Mouse (Mus musculus) forebrain, embryonic 13.5 days (tissue): Measurements from ENCODE around the gene Las1l. TPM values are rescaled to one million over a fixed set of nuclear protein-coding genes. Genes with fewer than 3 reads are reported as not detected.

ENCODE experiments used
- ATAC-seq: fragments of 200-750 bp; cut with Nextera tagmentation; 2 replicates; pipeline ENCODE4 v1.8.0; 2017
- H3K27ac ChIP-seq: fragments of 300-500 bp; sonication (generic); 2 replicates; pipeline ENCODE4 v1.5.1; 2015; ENCODE audit warnings: inconsistent platforms, mild to moderate bottlenecking, moderate library complexity
- H3K27me3 ChIP-seq: fragments of 300-500 bp; sonication (generic); 2 replicates; pipeline ENCODE4 v1.6.1; 2015; ENCODE audit warnings: mild to moderate bottlenecking, inconsistent platforms
- H3K36me3 ChIP-seq: fragments of 300-500 bp; sonication (generic); 2 replicates; pipeline ENCODE4 v1.6.1; 2015; ENCODE audit warnings: mild to moderate bottlenecking, inconsistent platforms; ENCODE audit not compliant: poor library complexity, severe bottlenecking
- H3K4me1 ChIP-seq: fragments of 300-500 bp; sonication (generic); 2 replicates; pipeline ENCODE4 v1.6.1; 2015; ENCODE audit warnings: inconsistent platforms
- H3K4me2 ChIP-seq: fragments of 300-500 bp; sonication (generic); 2 replicates; pipeline ENCODE4 v1.6.1; 2015; ENCODE audit warnings: inconsistent platforms, mild to moderate bottlenecking, moderate library complexity
- H3K4me3 ChIP-seq: fragments of 300-500 bp; sonication (generic); 2 replicates; pipeline ENCODE4 v1.5.1; 2015; ENCODE audit warnings: mild to moderate bottlenecking, inconsistent platforms
- H3K9ac ChIP-seq: fragments of 300-500 bp; sonication (generic); 2 replicates; pipeline ENCODE4 v1.6.1; 2015; ENCODE audit warnings: mild to moderate bottlenecking, inconsistent platforms
- H3K9me3 ChIP-seq: fragments of 300-500 bp; sonication (generic); replicated peaks from 2 replicates; pipeline ENCODE4 v1.6.1; 2016; ENCODE audit warnings: inconsistent platforms
- WGBS: fragments of 180-500 bp; shearing (Covaris S2); methylation state at CpG from one replicate; pipeline ENCODE4 v1.1.7; 2015; 5-methylcytosine and 5-hydroxymethylcytosine counted together
- polyA plus RNA-seq: library from polyadenylated mRNA; unstranded; fragments of >200 nt; fragmentation: Nextera tagmentation; extraction: Ambion mirVana; gene quantifications from 2 replicates; pipeline ENCODE4 v1.2.1, GENCODE M21; 2015

Las1l gene
- polyA plus RNA-seq, 1 experiment from 2014 or later: 68.2 TPM

DNA sequence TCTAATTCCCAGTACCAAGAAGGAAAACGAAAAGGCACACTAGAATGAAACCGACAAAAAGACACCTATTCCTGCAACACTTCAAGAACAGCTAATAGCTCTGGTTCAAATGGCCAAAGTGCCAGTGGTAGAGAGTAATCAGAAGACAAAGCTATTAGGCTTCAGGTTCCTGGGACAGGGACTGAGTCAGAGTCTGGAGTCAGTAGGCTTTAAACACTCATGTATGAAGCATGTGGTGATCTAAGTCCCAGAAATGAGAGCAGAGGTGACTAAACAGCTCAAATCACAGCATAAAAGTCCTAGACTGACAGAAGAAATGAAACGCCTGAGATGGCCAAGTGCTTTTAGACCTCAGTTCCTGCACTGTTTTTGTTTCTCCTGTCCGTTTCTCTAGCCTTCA is 8.6 kb downstream of the Las1l start:
- Histone ChIP-seq H3K4me1 (no peaks in the 10 kb centered on the region), H3K36me3 (peaks cover 25% of the 10 kb centered on the region), H3K27ac (no peak overlapping the region), H3K27me3 (no peaks in the 10 kb centered on the region), H3K4me2 (no peak overlapping the region), H3K4me3 (no peak overlapping the region), H3K9ac (no peak overlapping the region), H3K9me3 (no peaks in the 10 kb centered on the region)
- WGBS: 88% methylated on average over 4 of the region's 4 CpGs
- ATAC-seq: no peak

DNA sequence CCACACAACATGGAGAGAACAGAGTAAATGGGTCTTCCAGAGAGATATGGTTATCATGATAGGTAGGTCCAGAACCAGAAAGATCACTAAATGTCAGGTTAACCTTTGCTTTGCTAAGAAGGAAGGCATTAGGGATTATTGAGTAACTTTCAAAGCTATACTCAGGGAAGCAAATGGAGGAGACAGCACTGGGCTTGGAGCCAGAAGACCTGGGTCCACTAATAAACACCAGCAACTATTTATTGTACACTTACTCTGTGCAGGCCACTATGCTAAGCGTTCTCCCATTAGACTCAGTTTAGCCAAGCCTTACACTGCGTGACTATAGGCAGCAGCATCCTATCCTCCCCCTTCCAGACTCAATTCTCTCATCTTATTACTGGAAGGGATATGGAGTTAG is 11.3 kb downstream of the Las1l start:
- no peaks in the 10 kb centered on the region for H3K27me3 ChIP-seq
- no peak overlapping the region for H3K9ac ChIP-seq
- WGBS: 100% methylated on average over 2 of the region's 2 CpGs
- no peak overlapping the region for H3K27ac ChIP-seq
- no peak for ATAC-seq
- no peaks in the 10 kb centered on the region for H3K9me3 ChIP-seq
- no peaks in the 10 kb centered on the region for H3K4me1 ChIP-seq
- H3K4me2 ChIP-seq: no peak overlapping the region
- no peak overlapping the region for H3K4me3 ChIP-seq
- H3K36me3 ChIP-seq: peaks cover 28% of the 10 kb centered on the region

DNA sequence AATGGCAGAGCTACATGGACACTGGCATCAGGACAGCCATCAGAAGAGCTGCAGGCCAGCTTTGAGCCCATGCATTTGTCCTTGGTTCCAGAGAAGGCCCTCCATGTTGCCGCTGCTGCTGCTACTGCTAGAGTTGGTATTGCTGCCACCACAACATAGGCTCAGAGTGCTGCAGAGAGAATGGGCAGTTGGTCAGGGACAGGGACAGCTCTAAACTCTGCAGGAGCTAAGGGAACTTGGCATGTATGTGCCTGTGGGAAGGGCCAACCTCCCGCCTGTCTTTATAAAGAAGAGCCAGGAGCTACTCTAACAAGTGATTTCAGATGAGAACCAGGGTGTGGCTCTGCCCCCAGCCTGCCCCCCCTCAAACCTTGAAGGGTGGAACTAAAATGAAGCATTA is 21.3 kb downstream of the Las1l start:
- Histone ChIP-seq H3K27ac (no peak overlapping the region), H3K9me3 (no peaks in the 10 kb centered on the region), H3K36me3 (peaks cover 39% of the 10 kb centered on the region), H3K9ac (no peak overlapping the region), H3K4me1 (no peaks in the 10 kb centered on the region), H3K4me3 (no peak overlapping the region), H3K4me2 (no peak overlapping the region), H3K27me3 (no peaks in the 10 kb centered on the region)
- ATAC-seq: no peak
- 92% methylated on average over 2 of the region's 2 CpGs for WGBS

DNA sequence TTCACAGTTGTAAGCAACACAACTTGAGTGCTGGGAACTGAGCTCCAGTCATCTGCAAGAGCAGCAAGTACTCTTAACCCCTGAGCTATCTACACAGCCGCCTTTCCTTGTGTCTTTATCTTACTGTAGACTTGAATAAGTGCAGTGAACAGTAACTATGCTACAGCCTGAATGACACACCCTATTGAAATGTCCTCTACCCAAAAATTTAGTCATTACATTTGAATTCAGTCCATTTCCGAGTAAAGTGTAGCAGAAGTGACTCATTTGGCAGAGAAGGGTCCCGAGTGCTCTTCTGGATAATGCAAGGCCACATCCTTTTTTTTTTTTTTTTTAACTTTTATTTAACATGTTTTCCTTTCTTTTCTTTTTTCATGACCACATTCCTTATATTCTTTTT is 54.0 kb downstream of the Las1l start:
- Histone ChIP-seq H3K36me3 (no peaks in the 10 kb centered on the region), H3K4me2 (no peak overlapping the region), H3K27me3 (no peaks in the 10 kb centered on the region), H3K4me3 (no peak overlapping the region), H3K9me3 (no peaks in the 10 kb centered on the region), H3K27ac (no peak overlapping the region), H3K4me1 (no peaks in the 10 kb centered on the region), H3K9ac (no peak overlapping the region)
- ATAC-seq: no peak
- 89% methylated on average over 3 of the region's 3 CpGs for WGBS

Other genes starting within 250 kb of the Las1l start
- gene Zc3h12b, start 245.3 kb downstream of the Las1l start, polyA plus RNA-seq: 2.1 and 2.2 TPM in 2 replicates
- 50.7 and 54.1 TPM in 2 replicates for gene Msn, start 139.1 kb upstream of the Las1l start, polyA plus RNA-seq